Mouse (Mus musculus) embryo, embryonic 10 days (tissue): Measurements from ENCODE around the gene Bicc1.

ENCODE experiments used
- DNase-seq: peaks from one replicate; pipeline ENCODE4 v3.0.0-alpha.2; 2015; ENCODE audit warnings: low spot score

Gene Bicc1

GRCm38 (mm10) chr10:70945076-70945475 is 214.4 kb downstream of the Bicc1 start:
- DNase-seq: no peak

- DNase-seq: no peak
Observed at GRCm38 (mm10) chr10:70941623-70942022, 217.9 kb downstream of the Bicc1 start.

DNA sequence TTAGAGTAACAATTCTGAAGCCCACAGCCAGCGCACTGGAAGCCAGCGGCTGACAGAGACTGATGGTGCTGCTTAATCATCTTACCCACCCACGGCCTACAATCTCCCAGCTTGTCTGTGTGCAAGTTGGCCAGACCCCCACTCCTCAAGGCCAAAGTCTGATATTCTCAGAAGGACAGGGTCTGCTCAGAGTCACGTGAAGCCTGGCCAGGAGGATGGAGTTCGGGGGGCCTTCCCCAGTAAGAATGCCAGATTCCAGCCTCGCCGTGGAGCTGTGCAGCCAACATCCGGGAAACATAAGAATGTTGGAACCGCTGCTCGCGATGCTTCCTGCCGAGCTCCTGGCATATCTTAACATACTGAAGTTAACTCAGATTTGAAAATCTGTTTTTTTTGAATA is 219.7 kb downstream of the Bicc1 start:
- DNase-seq: peak; percentile 23

GRCm38 (mm10) chr10:70937450-70937849 is 222.1 kb downstream of the Bicc1 start:
- DNase-seq: no peak

- no peak for DNase-seq
Observed at GRCm38 (mm10) chr10:70936008-70936407, 223.5 kb downstream of the Bicc1 start.

DNA sequence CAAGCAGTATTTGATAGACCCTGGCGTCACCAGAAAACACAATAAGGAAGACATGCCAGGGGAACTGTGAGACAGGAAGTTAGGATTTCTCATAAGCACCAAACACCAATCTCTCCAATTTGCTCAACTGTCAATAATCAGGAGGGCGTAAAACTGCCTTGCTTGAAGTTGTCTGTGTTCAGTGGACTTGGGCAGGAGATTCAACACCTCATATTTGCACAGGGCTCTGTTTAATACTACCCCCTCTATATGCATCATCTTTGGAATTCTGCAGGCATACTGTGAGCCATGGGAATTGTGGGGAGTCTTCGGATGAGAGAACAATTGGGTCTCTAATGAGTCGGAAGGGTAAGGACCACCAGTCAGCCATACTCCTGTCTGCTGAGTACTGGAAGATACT is 233.4 kb downstream of the Bicc1 start:
- DNase-seq: no peak

- DNase-seq: no peak
Observed at GRCm38 (mm10) chr10:70924348-70924747, 235.2 kb downstream of the Bicc1 start.

DNA sequence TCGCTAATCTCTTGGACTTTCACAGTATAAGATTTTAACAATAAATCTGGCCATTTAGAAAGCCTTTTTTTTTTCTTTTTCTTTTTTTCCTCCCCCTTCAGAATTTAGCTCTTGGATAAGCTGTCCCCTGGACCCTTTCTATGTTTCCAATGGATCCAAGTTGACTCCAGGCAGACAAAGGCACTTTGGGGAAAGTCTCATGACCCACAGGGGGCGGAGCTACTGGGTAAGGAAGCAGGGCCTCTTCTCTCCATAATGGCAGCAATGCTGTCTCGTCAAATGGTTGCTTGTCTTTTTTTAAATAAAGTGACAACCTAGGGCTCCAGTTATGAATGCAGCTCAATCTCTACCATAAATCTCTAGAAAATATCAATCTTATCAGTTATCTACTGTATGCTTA is 235.6 kb downstream of the Bicc1 start:
- DNase-seq: no peak

DNA sequence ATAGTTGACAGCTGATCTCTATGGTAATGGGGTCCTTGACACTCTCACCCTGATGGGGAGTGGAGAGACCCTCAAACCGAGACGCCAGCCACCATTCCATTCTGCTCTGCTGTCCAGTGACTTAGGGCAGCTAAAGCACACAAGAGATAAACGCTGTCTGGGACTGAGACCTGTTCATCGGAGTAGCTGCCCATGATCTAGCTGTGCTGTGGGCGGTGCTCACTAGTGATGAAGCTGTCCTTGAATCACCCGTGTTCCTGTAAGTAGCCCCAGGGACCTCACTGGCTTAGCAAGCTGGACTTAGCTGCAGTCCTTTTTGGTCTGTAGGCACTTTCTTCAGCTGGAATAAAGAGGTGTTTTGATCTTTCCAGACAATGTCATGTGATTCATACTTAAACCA is 238.0 kb downstream of the Bicc1 start:
- no peak for DNase-seq

- no peak for DNase-seq
Observed at GRCm38 (mm10) chr10:70919851-70920250, 239.6 kb downstream of the Bicc1 start.

- no peak for DNase-seq
Observed at GRCm38 (mm10) chr10:70919031-70919663, 240.4 kb downstream of the Bicc1 start.

GRCm38 (mm10) chr10:70916697-70917096 is 242.8 kb downstream of the Bicc1 start:
- no peak for DNase-seq

DNA sequence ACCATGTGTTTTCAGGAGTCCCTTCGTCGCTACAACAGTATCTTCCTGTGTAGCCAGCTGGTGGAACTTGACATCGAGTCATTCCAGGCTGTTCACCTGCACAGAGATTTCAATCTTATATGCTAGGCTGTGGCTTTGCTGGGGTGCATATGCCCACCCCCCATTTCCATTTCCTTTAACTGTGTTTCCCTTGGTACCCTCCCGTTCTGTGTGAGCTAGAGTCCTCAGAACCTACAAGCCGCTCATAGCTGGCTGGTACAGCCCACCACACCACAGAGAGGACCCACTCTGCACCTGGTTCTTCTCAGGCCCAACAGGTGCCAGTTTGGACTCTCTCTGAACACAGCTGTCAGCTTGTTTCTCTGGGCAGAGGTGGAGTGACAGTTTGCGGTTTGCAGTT is 244.4 kb downstream of the Bicc1 start:
- DNase-seq: no peak

GRCm38 (mm10) chr10:70903936-70904335 is 255.6 kb downstream of the Bicc1 start:
- DNase-seq: no peak

DNA sequence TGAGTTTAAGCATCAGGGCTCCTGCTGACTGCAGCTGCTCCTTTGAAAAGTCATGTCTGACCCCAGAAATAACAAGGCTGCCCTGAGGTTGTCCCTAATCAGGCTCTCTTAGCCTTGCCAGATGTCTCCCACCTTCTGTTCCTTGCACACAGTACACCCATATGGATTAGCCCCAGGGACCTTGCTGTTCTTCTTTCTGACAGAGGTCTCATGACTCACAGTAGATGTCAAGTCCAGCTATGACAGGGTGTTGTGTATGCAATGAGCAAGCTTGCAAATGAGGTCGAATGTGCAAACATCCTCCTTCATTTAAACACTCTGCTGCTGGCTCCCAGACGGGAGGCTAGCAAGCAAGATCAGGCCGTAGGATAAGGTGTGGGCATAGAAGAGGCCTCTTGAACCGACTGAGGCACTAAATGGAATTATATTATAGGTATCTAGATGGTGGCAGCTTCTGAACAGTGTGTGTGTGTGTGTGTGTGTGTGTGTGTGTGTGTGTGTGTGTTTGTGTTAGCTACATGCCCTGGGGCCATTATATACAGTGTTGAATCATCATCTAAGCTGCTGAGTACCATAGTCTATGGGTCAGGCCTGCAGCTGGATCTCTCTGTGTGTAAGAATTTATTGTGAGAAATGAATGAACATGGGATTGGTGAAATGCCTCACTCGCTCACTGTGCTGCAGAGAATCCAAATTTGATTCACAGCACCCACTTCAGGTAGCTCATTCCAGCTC is 256.6 kb downstream of the Bicc1 start:
- DNase-seq: peak; percentile 14

GRCm38 (mm10) chr10:70901193-70901875 is 258.2 kb downstream of the Bicc1 start:
- DNase-seq: peak; percentile 23

DNA sequence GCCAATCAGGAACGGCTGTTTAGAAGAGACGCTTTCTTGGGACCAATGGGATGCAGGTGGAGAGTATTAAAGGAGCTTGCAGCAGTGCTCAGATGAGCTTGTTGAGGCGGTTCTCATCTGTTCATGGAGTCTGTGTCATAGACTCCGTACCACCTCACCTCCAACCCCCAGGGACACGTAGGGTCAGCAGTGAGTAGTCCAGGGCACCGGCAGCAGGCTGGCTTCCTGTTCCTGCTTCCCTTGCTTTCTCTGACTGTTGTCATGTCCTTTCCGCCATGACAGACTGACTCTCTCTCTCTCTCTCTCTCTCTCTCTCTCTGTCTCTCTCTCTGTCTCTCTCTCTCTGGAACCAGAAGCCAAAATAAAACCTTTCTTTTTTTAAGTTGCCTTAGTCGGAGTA is 263.6 kb downstream of the Bicc1 start:
- DNase-seq: no peak

GRCm38 (mm10) chr10:70878046-70878445 is 281.5 kb downstream of the Bicc1 start:
- no peak for DNase-seq

- DNase-seq: no peak
Observed at GRCm38 (mm10) chr10:70877631-70878030, 281.9 kb downstream of the Bicc1 start.

GRCm38 (mm10) chr10:70876522-70876921 is 283.0 kb downstream of the Bicc1 start:
- DNase-seq: no peak

GRCm38 (mm10) chr10:70876119-70876518 is 283.4 kb downstream of the Bicc1 start:
- DNase-seq: peak; percentile 15

GRCm38 (mm10) chr10:70874994-70875538 is 284.4 kb downstream of the Bicc1 start:
- peak; percentile 48 for DNase-seq
